Mouse (Mus musculus) liver, embryonic 14.5 days (tissue): ENCODE data around the gene Ifna15. TPM values are rescaled to one million over a fixed set of nuclear protein-coding genes. Genes with fewer than 3 reads are reported as not detected.

Experiments used
- ATAC-seq: fragments of 200-750 bp; cut with Nextera tagmentation; 2 replicates; pipeline ENCODE4 v1.8.0; 2017; ENCODE audit warnings: moderate number of reproducible peaks, mild to moderate bottlenecking, moderate library complexity; ENCODE audit not compliant: insufficient read depth
- DNase-seq, 3 experiments: peaks; one replicate each; pipeline ENCODE4 v3.0.0-alpha.2; 2012 to 2013; ENCODE audit warnings: low read depth in 3 of 3, low spot score in 3 of 3
- H3K27ac ChIP-seq: fragments of 300-500 bp; sonication (generic); 2 replicates; pipeline ENCODE4 v1.5.1; 2014; ENCODE audit warnings: moderate library complexity, mild to moderate bottlenecking, control low read depth, inconsistent platforms
- H3K27me3 ChIP-seq: fragments of 300-500 bp; sonication (generic); 2 replicates; pipeline ENCODE4 v1.6.1; 2014; ENCODE audit warnings: mild to moderate bottlenecking, low read length, moderate library complexity; ENCODE audit not compliant: control insufficient read depth, insufficient read depth
- H3K36me3 ChIP-seq: fragments of 300-500 bp; sonication (generic); replicated peaks from 2 replicates; pipeline ENCODE4 v1.6.1; 2014; ENCODE audit warnings: low read depth; ENCODE audit not compliant: control insufficient read depth, insufficient read depth
- H3K4me1 ChIP-seq, 2 experiments: fragments of 200-500 bp in 1 of 2; fragments of 300-500 bp in 1 of 2; sonication (generic) in 1 of 2; replicated peaks; 2 replicates each; pipeline ENCODE4 v1.6.1; 2012 to 2014; ENCODE audit warnings: antibody characterized with exemption in 1 of 2, inconsistent platforms in 1 of 2, low read length in 1 of 2; ENCODE audit not compliant: control insufficient read depth in 2 of 2, insufficient read depth in 2 of 2
- H3K4me2 ChIP-seq: fragments of 300-500 bp; sonication (generic); 2 replicates; pipeline ENCODE4 v1.6.1; 2014; ENCODE audit warnings: low read depth, mild to moderate bottlenecking, control low read depth, moderate library complexity
- H3K4me3 ChIP-seq, 2 experiments: fragments of 200-500 bp in 1 of 2; fragments of 300-500 bp in 1 of 2; sonication (generic) in 1 of 2; 2 replicates each; pipeline ENCODE4 v1.5.1; 2012 to 2014; ENCODE audit warnings: low read depth in 2 of 2, low read length in 2 of 2, mild to moderate bottlenecking in 2 of 2, control low read depth in 1 of 2, inconsistent platforms in 1 of 2, moderate library complexity in 1 of 2; ENCODE audit not compliant: insufficient read depth in 1 of 2
- H3K9ac ChIP-seq: fragments of 300-500 bp; sonication (generic); replicated peaks from 2 replicates; pipeline ENCODE4 v1.6.1; 2014; ENCODE audit warnings: mild to moderate bottlenecking, control low read depth, moderate library complexity
- H3K9me3 ChIP-seq: fragments of 300-500 bp; sonication (generic); 2 replicates; pipeline ENCODE4 v1.6.1; 2016; ENCODE audit warnings: low read length, mixed read lengths; ENCODE audit not compliant: control insufficient read depth
- CTCF ChIP-seq: IDR thresholded peaks from 2 replicates; pipeline ENCODE4 v1.5.1; 2016; ENCODE audit warnings: antibody characterized with exemption, low read depth, control low read depth
- EP300 ChIP-seq: IDR thresholded peaks from 2 replicates; pipeline ENCODE4 v1.6.1; 2016; ENCODE audit warnings: antibody characterized with exemption, low read depth
- WGBS: fragments of 180-500 bp; shearing (Covaris S2); extraction: QIAGEN DNeasy Blood & Tissue Kit; methylation state at CpG from one replicate; pipeline ENCODE4 v1.1.7; 2014; ENCODE audit not compliant: insufficient replicate concordance; 5-methylcytosine and 5-hydroxymethylcytosine counted together
- polyA plus RNA-seq, 2 experiments: library from polyadenylated mRNA; depleted of rRNA in 1 of 2; stranded (reverse) in 1 of 2; unstranded in 1 of 2; fragments of >200 nt; fragmentation: Nextera tagmentation in 1 of 2; extraction: Ambion mirVana in 1 of 2; gene quantifications; 2 replicates each; pipeline versions ENCODE4 v1.2.1 to v1.2.3; 2012 to 2014

The Ifna15 gene
- polyA plus RNA-seq, 2 experiments = not detected

DNA sequence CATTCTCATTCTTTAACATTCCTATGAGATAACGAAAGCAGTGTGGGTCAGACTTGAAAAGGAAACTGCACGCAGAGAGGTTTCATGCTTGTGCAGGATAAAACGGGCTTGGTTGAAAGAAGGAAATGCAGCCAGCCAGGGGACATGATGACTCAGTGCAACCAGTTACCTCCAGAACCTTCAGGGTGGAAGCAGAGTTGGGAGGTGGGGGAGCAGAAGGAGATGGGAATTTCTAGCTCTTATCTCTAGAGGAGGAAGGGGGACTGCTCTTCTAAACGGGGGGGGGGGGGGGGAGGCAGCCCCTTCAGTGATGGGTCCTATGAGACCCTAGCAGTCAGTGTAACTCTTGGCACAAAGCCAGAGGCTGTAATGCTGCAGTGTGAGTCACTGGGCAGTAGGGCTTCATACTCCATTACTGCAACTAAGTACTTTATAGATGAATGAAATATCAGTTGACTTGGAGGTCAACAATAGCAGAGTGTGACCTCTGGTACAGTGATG is 42.3 kb downstream of the Ifna15 start:
- no peak for ATAC-seq
- H3K27ac ChIP-seq = no peak overlapping the region
- H3K9me3 ChIP-seq = no peaks in the 10 kb centered on the region

DNA sequence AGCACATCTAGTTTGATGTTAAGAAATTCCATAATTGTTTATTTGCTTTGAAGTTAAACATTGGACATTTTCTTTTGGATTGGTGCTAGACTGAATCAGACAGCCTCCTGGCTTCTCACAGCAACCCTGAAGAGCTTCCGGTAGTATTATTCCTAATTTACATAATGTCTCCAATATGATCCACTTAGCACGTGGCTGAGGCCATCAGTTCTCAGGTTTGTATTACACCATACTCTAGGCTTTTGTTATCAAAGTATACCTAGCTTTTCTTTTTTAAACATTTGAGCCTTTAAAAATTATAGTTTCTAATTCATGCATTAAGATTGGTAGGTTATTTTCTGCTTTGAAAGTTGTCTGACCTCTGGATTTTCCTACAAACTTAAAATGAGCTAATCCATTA is 42.8 kb downstream of the Ifna15 start:
- TF ChIP-seq CTCF = no peak
- no peak for TF ChIP-seq EP300
- Histone ChIP-seq H3K27ac (no peak overlapping the region), H3K9me3 (no peaks in the 10 kb centered on the region), H3K4me2 (peak overlapping the region; percentile 13), H3K27me3 (no peaks in the 10 kb centered on the region), H3K4me1 (peaks cover 4 to 15% of the 10 kb centered on the region in 2 experiments; a peak in 3 of 4 replicates), H3K36me3 (no peaks in the 10 kb centered on the region), H3K9ac (no peak overlapping the region), H3K4me3 (no peak overlapping the region)
- DNase-seq (no peak), ATAC-seq (no peak)
- WGBS = 22% methylated on average over 2 of the region's 2 CpGs

More for the DNA sequence above, 42.3 kb downstream of the Ifna15 start:
- peak overlapping the region; percentile 13 for H3K4me2 ChIP-seq
- no peaks in the 10 kb centered on the region for H3K27me3 ChIP-seq
- no peaks in the 10 kb centered on the region for H3K36me3 ChIP-seq
- peaks cover 4 to 15% of the 10 kb centered on the region in 2 experiments; a peak in 3 of 4 replicates for H3K4me1 ChIP-seq
- DNase-seq = no peak
- 7% methylated on average over 4 of the region's 4 CpGs for WGBS
- H3K9ac ChIP-seq = no peak overlapping the region
- no peak overlapping the region for H3K4me3 ChIP-seq
- TF ChIP-seq CTCF (no peak), EP300 (no peak)

DNA sequence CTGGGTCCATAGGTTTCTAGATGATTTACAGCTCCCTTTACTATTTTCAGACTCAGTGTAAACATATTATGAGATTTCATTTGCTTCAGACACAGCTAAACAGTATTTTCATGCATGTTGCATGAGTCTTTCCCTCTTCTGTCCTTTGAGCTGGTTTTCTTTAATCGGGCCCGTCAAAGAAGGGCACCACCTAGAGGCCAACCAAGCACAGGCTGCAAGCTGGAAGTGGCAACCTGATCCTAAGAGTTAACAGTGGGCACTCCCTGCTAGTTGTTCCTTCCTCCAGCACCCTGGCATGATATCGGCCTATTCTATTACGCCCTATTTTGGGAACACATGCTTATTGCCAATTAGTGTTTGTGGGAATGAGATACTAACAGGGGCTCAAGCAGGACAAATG is 43.6 kb downstream of the Ifna15 start:
- ATAC-seq (peak; percentile 63; the same call in 1 of the 2 replicates), DNase-seq (no peak)
- Histone ChIP-seq H3K4me3 (no peak overlapping the region), H3K27ac (no peak overlapping the region), H3K9ac (no peak overlapping the region), H3K4me1 (peaks cover 4 to 13% of the 10 kb centered on the region in 2 experiments; a peak in 3 of 4 replicates), H3K36me3 (no peaks in the 10 kb centered on the region), H3K27me3 (no peaks in the 10 kb centered on the region), H3K9me3 (no peaks in the 10 kb centered on the region), H3K4me2 (no peak overlapping the region)
- 20% methylated on average over 4 of the region's 4 CpGs for WGBS
- peak; percentile 81 for TF ChIP-seq CTCF
- no peak for TF ChIP-seq EP300

DNA sequence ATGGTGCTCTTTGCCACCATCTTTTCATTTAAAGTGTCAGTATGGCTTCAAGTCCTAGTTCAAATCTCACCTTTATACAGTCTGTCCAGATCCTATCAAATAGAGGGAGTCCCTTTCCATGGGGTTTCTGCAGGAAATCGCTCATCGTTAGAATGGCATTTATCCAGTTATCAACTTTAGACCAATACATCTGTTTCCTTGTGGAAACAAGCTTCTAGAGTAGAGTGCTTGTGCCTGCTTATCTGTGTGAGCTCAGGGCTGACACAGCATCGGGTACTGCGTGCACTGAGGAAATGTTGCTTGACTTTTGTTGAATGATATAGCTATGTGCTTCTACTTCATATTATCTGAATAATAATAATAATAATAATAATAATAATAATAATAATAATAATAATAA is 44.3 kb downstream of the Ifna15 start:
- H3K27ac ChIP-seq = no peak overlapping the region

More for the DNA sequence above, 44.3 kb downstream of the Ifna15 start:
- Histone ChIP-seq H3K9ac (no peak overlapping the region), H3K9me3 (no peaks in the 10 kb centered on the region), H3K4me2 (no peak overlapping the region), H3K36me3 (no peaks in the 10 kb centered on the region), H3K27me3 (no peaks in the 10 kb centered on the region), H3K4me3 (no peak overlapping the region), H3K4me1 (peaks cover 4 to 12% of the 10 kb centered on the region in 2 experiments; a peak in 3 of 4 replicates)
- no peak for DNase-seq
- ATAC-seq = peak; percentile 82
- WGBS = 16% methylated on average over 4 of the region's 4 CpGs
- TF ChIP-seq EP300 (peak; percentile 48; the same call in 1 of the 2 replicates), CTCF (no peak)

Other genes with a start within 250 kb of the Ifna15 start
- 1.0 and 1.2 TPM in 2 replicates for gene Hacd4, start 119.3 kb downstream of the Ifna15 start, polyA plus RNA-seq (2012; rRNA removed)
- 4.6 and 5.7 TPM in 2 replicates for gene Hacd4, start 119.3 kb downstream of the Ifna15 start, polyA plus RNA-seq (2014; fragmentation: Nextera tagmentation; extraction: Ambion mirVana)
- gene Ifnb1, start 35.5 kb downstream of the Ifna15 start, polyA plus RNA-seq (2012; rRNA removed) = not detected in 2 replicates
- not detected in 2 replicates for gene Ifnb1, start 35.5 kb downstream of the Ifna15 start, polyA plus RNA-seq (2014; fragmentation: Nextera tagmentation; extraction: Ambion mirVana)
- not detected in 2 replicates for gene Ifna14, start 13.6 kb upstream of the Ifna15 start, polyA plus RNA-seq (2012; rRNA removed)
- gene Ifna14, start 13.6 kb upstream of the Ifna15 start, polyA plus RNA-seq (2014; fragmentation: Nextera tagmentation; extraction: Ambion mirVana) = not detected in 2 replicates
- gene Ifna9, start 34.1 kb upstream of the Ifna15 start, polyA plus RNA-seq (2012; rRNA removed) = not detected in 2 replicates
- not detected in 2 replicates for gene Ifna9, start 34.1 kb upstream of the Ifna15 start, polyA plus RNA-seq (2014; fragmentation: Nextera tagmentation; extraction: Ambion mirVana)
- not detected in 2 replicates for gene Ifna12, start 45.1 kb upstream of the Ifna15 start, polyA plus RNA-seq (2012; rRNA removed)
- gene Ifna12, start 45.1 kb upstream of the Ifna15 start, polyA plus RNA-seq (2014; fragmentation: Nextera tagmentation; extraction: Ambion mirVana) = not detected in 2 replicates
- not detected in 2 replicates for gene C87499, start 76.2 kb upstream of the Ifna15 start, polyA plus RNA-seq (2012; rRNA removed)
- gene C87499, start 76.2 kb upstream of the Ifna15 start, polyA plus RNA-seq (2014; fragmentation: Nextera tagmentation; extraction: Ambion mirVana) = not detected in 2 replicates
- gene Ifna13, start 86.2 kb upstream of the Ifna15 start, polyA plus RNA-seq (2012; rRNA removed) = not detected in 2 replicates
- not detected in 2 replicates for gene Ifna13, start 86.2 kb upstream of the Ifna15 start, polyA plus RNA-seq (2014; fragmentation: Nextera tagmentation; extraction: Ambion mirVana)
- not detected in 2 replicates for gene Ifna16, start 118.7 kb upstream of the Ifna15 start, polyA plus RNA-seq (2012; rRNA removed)
- gene Ifna16, start 118.7 kb upstream of the Ifna15 start, polyA plus RNA-seq (2014; fragmentation: Nextera tagmentation; extraction: Ambion mirVana) = not detected in 2 replicates
- gene Ifna2, start 125.7 kb upstream of the Ifna15 start, polyA plus RNA-seq (2012; rRNA removed) = not detected in 2 replicates
- gene Ifna2, start 125.7 kb upstream of the Ifna15 start, polyA plus RNA-seq (2014; fragmentation: Nextera tagmentation; extraction: Ambion mirVana) = not detected in 2 replicates
- gene Ifnab, start 133.1 kb upstream of the Ifna15 start, polyA plus RNA-seq (2012; rRNA removed) = not detected in 2 replicates
- gene Ifnab, start 133.1 kb upstream of the Ifna15 start, polyA plus RNA-seq (2014; fragmentation: Nextera tagmentation; extraction: Ambion mirVana) = not detected in 2 replicates
- 0.08 and 0.13 TPM in 2 replicates for gene Gm26566, start 163.6 kb upstream of the Ifna15 start, polyA plus RNA-seq (2012; rRNA removed)
- gene Gm26566, start 163.6 kb upstream of the Ifna15 start, polyA plus RNA-seq (2014; fragmentation: Nextera tagmentation; extraction: Ambion mirVana) = 0.24 and 0.43 TPM in 2 replicates
- 6.4 and 9.1 TPM in 2 replicates for gene Klhl9, start 164.2 kb upstream of the Ifna15 start, polyA plus RNA-seq (2012; rRNA removed)
- gene Klhl9, start 164.2 kb upstream of the Ifna15 start, polyA plus RNA-seq (2014; fragmentation: Nextera tagmentation; extraction: Ambion mirVana) = 26.5 and 28.1 TPM in 2 replicates
- gene Gm13271, start 196.6 kb upstream of the Ifna15 start, polyA plus RNA-seq (2012; rRNA removed) = not detected in 2 replicates
- gene Gm13271, start 196.6 kb upstream of the Ifna15 start, polyA plus RNA-seq (2014; fragmentation: Nextera tagmentation; extraction: Ambion mirVana) = not detected in 2 replicates
- 0.02 TPM in 1 of 2 replicates, not detected in the other for gene Gm13283, start 201.9 kb upstream of the Ifna15 start, polyA plus RNA-seq (2012; rRNA removed)
- gene Gm13283, start 201.9 kb upstream of the Ifna15 start, polyA plus RNA-seq (2014; fragmentation: Nextera tagmentation; extraction: Ambion mirVana) = 0.15 TPM in 1 of 2 replicates, not detected in the other
- gene Gm13290, start 215.6 kb upstream of the Ifna15 start, polyA plus RNA-seq (2012; rRNA removed) = not detected in 2 replicates
- 0.14 TPM in 1 of 2 replicates, not detected in the other for gene Gm13290, start 215.6 kb upstream of the Ifna15 start, polyA plus RNA-seq (2014; fragmentation: Nextera tagmentation; extraction: Ambion mirVana)
- not detected in 2 replicates for gene Gm13289, start 218.7 kb upstream of the Ifna15 start, polyA plus RNA-seq (2012; rRNA removed)
- not detected in 2 replicates for gene Gm13289, start 218.7 kb upstream of the Ifna15 start, polyA plus RNA-seq (2014; fragmentation: Nextera tagmentation; extraction: Ambion mirVana)
- not detected in 2 replicates for gene Gm13272, start 221.6 kb upstream of the Ifna15 start, polyA plus RNA-seq (2012; rRNA removed)
- gene Gm13272, start 221.6 kb upstream of the Ifna15 start, polyA plus RNA-seq (2014; fragmentation: Nextera tagmentation; extraction: Ambion mirVana) = not detected in 2 replicates
- not detected in 2 replicates for gene Ifnz, start 223.9 kb upstream of the Ifna15 start, polyA plus RNA-seq (2012; rRNA removed)
- gene Ifnz, start 223.9 kb upstream of the Ifna15 start, polyA plus RNA-seq (2014; fragmentation: Nextera tagmentation; extraction: Ambion mirVana) = not detected in 2 replicates
- gene Gm13276, start 227.5 kb upstream of the Ifna15 start, polyA plus RNA-seq (2012; rRNA removed) = not detected in 2 replicates
- gene Gm13276, start 227.5 kb upstream of the Ifna15 start, polyA plus RNA-seq (2014; fragmentation: Nextera tagmentation; extraction: Ambion mirVana) = not detected in 2 replicates
- gene Gm13277, start 230.4 kb upstream of the Ifna15 start, polyA plus RNA-seq (2012; rRNA removed) = not detected in 2 replicates
- not detected in 2 replicates for gene Gm13277, start 230.4 kb upstream of the Ifna15 start, polyA plus RNA-seq (2014; fragmentation: Nextera tagmentation; extraction: Ambion mirVana)
- not detected in 2 replicates for gene Gm13278, start 233.3 kb upstream of the Ifna15 start, polyA plus RNA-seq (2012; rRNA removed)
- not detected in 2 replicates for gene Gm13278, start 233.3 kb upstream of the Ifna15 start, polyA plus RNA-seq (2014; fragmentation: Nextera tagmentation; extraction: Ambion mirVana)
- not detected in 2 replicates for gene Gm13275, start 236.2 kb upstream of the Ifna15 start, polyA plus RNA-seq (2012; rRNA removed)
- not detected in 2 replicates for gene Gm13275, start 236.2 kb upstream of the Ifna15 start, polyA plus RNA-seq (2014; fragmentation: Nextera tagmentation; extraction: Ambion mirVana)
- not detected in 2 replicates for gene Gm13279, start 239.2 kb upstream of the Ifna15 start, polyA plus RNA-seq (2012; rRNA removed)
- gene Gm13279, start 239.2 kb upstream of the Ifna15 start, polyA plus RNA-seq (2014; fragmentation: Nextera tagmentation; extraction: Ambion mirVana) = not detected in 2 replicates
- not detected in 2 replicates for gene Gm13285, start 241.4 kb upstream of the Ifna15 start, polyA plus RNA-seq (2012; rRNA removed)
- 0.14 TPM in 1 of 2 replicates, not detected in the other for gene Gm13285, start 241.4 kb upstream of the Ifna15 start, polyA plus RNA-seq (2014; fragmentation: Nextera tagmentation; extraction: Ambion mirVana)
- not detected in 2 replicates for gene Gm13287, start 245.0 kb upstream of the Ifna15 start, polyA plus RNA-seq (2012; rRNA removed)
- not detected in 2 replicates for gene Gm13287, start 245.0 kb upstream of the Ifna15 start, polyA plus RNA-seq (2014; fragmentation: Nextera tagmentation; extraction: Ambion mirVana)
- not detected in 2 replicates for gene Gm13288, start 247.3 kb upstream of the Ifna15 start, polyA plus RNA-seq (2012; rRNA removed)
- gene Gm13288, start 247.3 kb upstream of the Ifna15 start, polyA plus RNA-seq (2014; fragmentation: Nextera tagmentation; extraction: Ambion mirVana) = not detected in 2 replicates